8 mouse cellular contexts compared by ENCODE assay signal in genomic region chr13:108498247-108498743, GRCm38 (mm10). TPM values are rescaled to one million over a fixed set of nuclear protein-coding genes. Genes with fewer than 3 reads are reported as not detected.
DNase-seq lines count a peak whose midpoint lies in the region; ATAC-seq and TF ChIP-seq lines count a peak whose summit lies in the region.

No protein-coding gene starts in this region.

- ATAC-seq in limb, embryonic 14.5 days (ENCODE audit: low FRiP score, low read depth): peak; percentile 78
- ATAC-seq in forebrain, embryonic 13.5 days: no peak

- no peak overlapping the region for H3K9ac ChIP-seq in limb, embryonic 14.5 days (ENCODE audit: low read depth, low read length, severe bottlenecking)
- no peak overlapping the region for H3K9ac ChIP-seq in forebrain, embryonic 13.5 days

- H3K27ac ChIP-seq in limb, embryonic 14.5 days (replicated peaks; ENCODE audit: low read depth, low read length): no peak overlapping the region
- H3K27ac ChIP-seq in forebrain, embryonic 13.5 days: no peak overlapping the region
- no peak overlapping the region for H3K27ac ChIP-seq in cerebellum, adult 2 months (ENCODE audit: insufficient read depth, low read length)

- TF ChIP-seq CTCF in cerebellum, adult 2 months (IDR thresholded peaks at IDR 0.05; ENCODE audit: borderline replicate concordance, insufficient read depth, low read depth, low read length): no peak

- H3K4me3 ChIP-seq in limb, embryonic 14.5 days (replicated peaks; ENCODE audit: low read length): peak overlapping the region; percentile 15; the same call in 1 of the 2 replicates
- H3K4me3 ChIP-seq in forebrain, embryonic 13.5 days: no peak overlapping the region
- H3K4me3 ChIP-seq in cerebellum, adult 2 months (replicated peaks; ENCODE audit: insufficient read depth, low read depth, low read length): no peak overlapping the region

- H3K36me3 ChIP-seq in limb, embryonic 14.5 days (ENCODE audit: control insufficient read depth, insufficient read depth, low read length): no peaks in the 10 kb centered on the region
- H3K36me3 ChIP-seq in forebrain, embryonic 13.5 days (ENCODE audit: poor library complexity, severe bottlenecking): no peaks in the 10 kb centered on the region

- TF ChIP-seq POLR2A in limb, embryonic 14.5 days (IDR thresholded peaks at IDR 0.05; ENCODE audit: borderline replicate concordance, extremely low read depth, insufficient read depth, insufficient read length): no peak
- no peak for TF ChIP-seq POLR2A in cerebellum, adult 2 months (IDR thresholded peaks at IDR 0.05; ENCODE audit: borderline replicate concordance, insufficient read depth, low read length)

- WGBS in limb, embryonic 14.5 days: 20% methylated on average over 9 of the region's 9 CpGs
- 82% methylated on average over 9 of the region's 9 CpGs for WGBS in forebrain, embryonic 13.5 days
- WGBS in cerebellum, adult 2 months: 39% methylated on average over 9 of the region's 9 CpGs

- peak; percentile 3 to 19 for DNase-seq in cerebellum, postnatal 10 days
- DNase-seq in cerebellum, adult 18-20 months: no peak
- DNase-seq in right cerebral cortex, postnatal 25 days: peak; percentile 17
- DNase-seq in right cerebral cortex, postnatal 36 days (ENCODE audit: low spot score in 2 of 2): no peak
- DNase-seq in limb, embryonic 14.5 days (ENCODE audit: low spot score): peak; percentile 71
- DNase-seq in cerebellum, adult 2 months: no peak
- no peak for DNase-seq in retina, postnatal 1 day

- H3K9me3 ChIP-seq in limb, embryonic 14.5 days (ENCODE audit: control insufficient read depth, low read length): no peaks in the 10 kb centered on the region
- no peaks in the 10 kb centered on the region for H3K9me3 ChIP-seq in forebrain, embryonic 13.5 days (replicated peaks)

- H3K4me2 ChIP-seq in limb, embryonic 14.5 days (replicated peaks; ENCODE audit: low read depth, low read length, severe bottlenecking): peak overlapping the region; percentile 40
- no peak overlapping the region for H3K4me2 ChIP-seq in forebrain, embryonic 13.5 days

- peaks cover 15% of the 10 kb centered on the region for H3K4me1 ChIP-seq in limb, embryonic 14.5 days (ENCODE audit: control insufficient read depth, insufficient read depth, low read length)
- H3K4me1 ChIP-seq in forebrain, embryonic 13.5 days: no peaks in the 10 kb centered on the region
- H3K4me1 ChIP-seq in cerebellum, adult 2 months (ENCODE audit: control insufficient read depth, insufficient read depth, low read length): no peaks in the 10 kb centered on the region

- no peaks in the 10 kb centered on the region for H3K27me3 ChIP-seq in limb, embryonic 14.5 days (ENCODE audit: control insufficient read depth, insufficient read depth, low read length)
- no peaks in the 10 kb centered on the region for H3K27me3 ChIP-seq in forebrain, embryonic 13.5 days
- H3K27me3 ChIP-seq in cerebellum, adult 2 months (ENCODE audit: control insufficient read depth, insufficient read depth, low read length): no peaks in the 10 kb centered on the region; the same call in 1 of the 2 replicates

RNA-seq across cellular contexts. Expression of gene Pde4d, which starts 48.5 kb away (rescaled TPM):
- polyA plus RNA-seq in limb, embryonic 14.5 days (2012; rRNA removed): 11.7 and 13.0 TPM in 2 replicates
- polyA plus RNA-seq in limb, embryonic 14.5 days (2014; fragmentation: Nextera tagmentation; extraction: Ambion mirVana): 14.6 and 17.3 TPM in 2 replicates
- polyA plus RNA-seq in forebrain, embryonic 13.5 days (2015; fragmentation: Nextera tagmentation; extraction: Ambion mirVana): 11.9 and 12.1 TPM in 2 replicates
- polyA plus RNA-seq in cerebellum, adult 2 months (2012; rRNA removed): 33.8 and 40.1 TPM in 2 replicates

Comparison
In these comparisons a context has a peak if more than half of its experiments do, and no peak if none do; other contexts are left out.
1. DNase-seq: peak in cerebellum, postnatal 10 days (2 of 2), right cerebral cortex, postnatal 25 days (single experiment) and limb, embryonic 14.5 days (single experiment); none in cerebellum, adult 18-20 months (0 of 2), right cerebral cortex, postnatal 36 days (0 of 2), cerebellum, adult 2 months (0 of 2) and retina, postnatal 1 day (single experiment).